8 mouse cellular contexts compared by ENCODE assay signal in genomic region chr3:96105232-96105747, GRCm38 (mm10). TPM values are rescaled to one million over a fixed set of nuclear protein-coding genes. Genes with fewer than 3 reads are reported as not detected.
A peak's percentile ranks its signal among the peaks of the same experiment; 100 is the strongest.
DNase-seq lines count a peak whose midpoint lies in the region; ATAC-seq lines count a peak whose summit lies in the region.

No protein-coding gene starts in this region.

- DNase-seq in kidney, adult 8-10 months: no peak
- DNase-seq in MN1 (ENCODE audit: low spot score): peak; percentile 27
- DNase-seq in layer of hippocampus, adult 11-12 months (ENCODE audit: low spot score): no peak
- no peak for DNase-seq in adrenal gland, postnatal 10 days

- H3K4me3 ChIP-seq in kidney, embryonic 15.5 days (replicated peaks): peak overlapping the region; percentile 92
- peak overlapping the region; percentile 90 for H3K4me3 ChIP-seq in forebrain, embryonic 15.5 days
- peak overlapping the region; percentile 85 for H3K4me3 ChIP-seq in limb, embryonic 13.5 days
- peak overlapping the region; percentile 89 for H3K4me3 ChIP-seq in neural tube, embryonic 15.5 days (replicated peaks)

- WGBS in kidney, embryonic 15.5 days: 7% methylated on average over 10 of the region's 10 CpGs
- 9% methylated on average over 10 of the region's 10 CpGs for WGBS in forebrain, embryonic 15.5 days
- 7% methylated on average over 10 of the region's 10 CpGs for WGBS in limb, embryonic 13.5 days
- WGBS in neural tube, embryonic 15.5 days: 11% methylated on average over 10 of the region's 10 CpGs

- H3K27me3 ChIP-seq in kidney, embryonic 15.5 days: no peaks in the 10 kb centered on the region
- no peaks in the 10 kb centered on the region for H3K27me3 ChIP-seq in forebrain, embryonic 15.5 days
- H3K27me3 ChIP-seq in limb, embryonic 13.5 days: no peaks in the 10 kb centered on the region
- H3K27me3 ChIP-seq in neural tube, embryonic 15.5 days (replicated peaks): no peaks in the 10 kb centered on the region

- peaks cover 29% of the 10 kb centered on the region for H3K4me1 ChIP-seq in kidney, embryonic 15.5 days
- H3K4me1 ChIP-seq in forebrain, embryonic 15.5 days: peaks cover 30% of the 10 kb centered on the region
- peaks cover 35% of the 10 kb centered on the region for H3K4me1 ChIP-seq in limb, embryonic 13.5 days
- peaks cover 34% of the 10 kb centered on the region for H3K4me1 ChIP-seq in neural tube, embryonic 15.5 days

- H3K27ac ChIP-seq in kidney, embryonic 15.5 days: peak overlapping the region; percentile 99
- no peak overlapping the region for H3K27ac ChIP-seq in forebrain, embryonic 15.5 days (replicated peaks)
- H3K27ac ChIP-seq in limb, embryonic 13.5 days: peak overlapping the region; percentile 90; the same call in 1 of the 2 replicates
- no peak overlapping the region for H3K27ac ChIP-seq in neural tube, embryonic 15.5 days (replicated peaks)

- peak overlapping the region; percentile 63 for H3K4me2 ChIP-seq in kidney, embryonic 15.5 days
- peak overlapping the region; percentile 81 for H3K4me2 ChIP-seq in forebrain, embryonic 15.5 days (replicated peaks)
- H3K4me2 ChIP-seq in limb, embryonic 13.5 days (replicated peaks): peak overlapping the region; percentile 79
- H3K4me2 ChIP-seq in neural tube, embryonic 15.5 days: peak overlapping the region; percentile 91

- H3K9ac ChIP-seq in kidney, embryonic 15.5 days: peak overlapping the region; percentile 92
- peak overlapping the region; percentile 86 for H3K9ac ChIP-seq in forebrain, embryonic 15.5 days (replicated peaks)
- peak overlapping the region; percentile 89 for H3K9ac ChIP-seq in limb, embryonic 13.5 days
- peak overlapping the region; percentile 87 for H3K9ac ChIP-seq in neural tube, embryonic 15.5 days (replicated peaks)

- 0 out of 2 replicates have a peak, but pooled peaks have one; percentile 37 for ATAC-seq in kidney, embryonic 15.5 days (replicated peaks; ENCODE audit: low FRiP score)
- no peak; the same call in 1 of the 2 replicates for ATAC-seq in forebrain, embryonic 15.5 days (replicated peaks)
- ATAC-seq in limb, embryonic 13.5 days (ENCODE audit: low FRiP score, low read depth): 0 out of 2 replicates have a peak, but pooled peaks have one; percentile 33
- 0 out of 2 replicates have a peak, but pooled peaks have one; percentile 22 for ATAC-seq in neural tube, embryonic 15.5 days (ENCODE audit: low FRiP score)

- no peaks in the 10 kb centered on the region for H3K9me3 ChIP-seq in kidney, embryonic 15.5 days (replicated peaks)
- H3K9me3 ChIP-seq in forebrain, embryonic 15.5 days: no peaks in the 10 kb centered on the region
- H3K9me3 ChIP-seq in limb, embryonic 13.5 days: no peaks in the 10 kb centered on the region
- H3K9me3 ChIP-seq in neural tube, embryonic 15.5 days (replicated peaks): no peaks in the 10 kb centered on the region

- peaks cover 5% of the 10 kb centered on the region; the same call in 1 of the 2 replicates for H3K36me3 ChIP-seq in kidney, embryonic 15.5 days
- H3K36me3 ChIP-seq in forebrain, embryonic 15.5 days: no peaks in the 10 kb centered on the region
- H3K36me3 ChIP-seq in limb, embryonic 13.5 days: 0 out of 2 replicates have a peak, but pooled peaks cover 5% of the 10 kb centered on the region
- no peaks in the 10 kb centered on the region for H3K36me3 ChIP-seq in neural tube, embryonic 15.5 days

RNA-seq across cellular contexts. Expression of gene Otud7b, which starts 1.0 kb away (rescaled TPM):
- polyA plus RNA-seq in kidney, embryonic 15.5 days (2015; fragmentation: Nextera tagmentation; extraction: Ambion mirVana): 21.0 and 22.0 TPM in 2 replicates
- 8.3 and 9.8 TPM in 2 replicates for polyA plus RNA-seq in forebrain, embryonic 15.5 days (2015; fragmentation: Nextera tagmentation; extraction: Ambion mirVana)
- 28.8 and 30.3 TPM in 2 replicates for polyA plus RNA-seq in limb, embryonic 13.5 days (2015; fragmentation: Nextera tagmentation; extraction: Ambion mirVana)
- polyA plus RNA-seq in neural tube, embryonic 15.5 days (2015; fragmentation: Nextera tagmentation; extraction: Ambion mirVana): 10.5 TPM in 2 replicates
- total RNA-seq in adrenal gland, postnatal 10 days (2021): 10 to 100 TPM; 32.3 to 33.4 TPM

RNA-seq across cellular contexts. Expression of gene Vps45, which starts 47.0 kb away (rescaled TPM):
- polyA plus RNA-seq in kidney, embryonic 15.5 days (2015; fragmentation: Nextera tagmentation; extraction: Ambion mirVana): 39.0 and 39.1 TPM in 2 replicates
- 64.4 and 65.6 TPM in 2 replicates for polyA plus RNA-seq in forebrain, embryonic 15.5 days (2015; fragmentation: Nextera tagmentation; extraction: Ambion mirVana)
- 39.4 and 39.5 TPM in 2 replicates for polyA plus RNA-seq in limb, embryonic 13.5 days (2015; fragmentation: Nextera tagmentation; extraction: Ambion mirVana)
- polyA plus RNA-seq in neural tube, embryonic 15.5 days (2015; fragmentation: Nextera tagmentation; extraction: Ambion mirVana): 53.8 and 67.8 TPM in 2 replicates
- 10 to 100 TPM; 31.7 to 35.0 TPM for total RNA-seq in adrenal gland, postnatal 10 days (2021)

RNA-seq across cellular contexts. Expression of gene Mtmr11, which starts 56.5 kb away (rescaled TPM):
- polyA plus RNA-seq in kidney, embryonic 15.5 days (2015; fragmentation: Nextera tagmentation; extraction: Ambion mirVana): 24.6 and 29.7 TPM in 2 replicates
- 10.0 and 11.2 TPM in 2 replicates for polyA plus RNA-seq in forebrain, embryonic 15.5 days (2015; fragmentation: Nextera tagmentation; extraction: Ambion mirVana)
- 34.9 and 39.6 TPM in 2 replicates for polyA plus RNA-seq in limb, embryonic 13.5 days (2015; fragmentation: Nextera tagmentation; extraction: Ambion mirVana)
- 12.6 and 13.3 TPM in 2 replicates for polyA plus RNA-seq in neural tube, embryonic 15.5 days (2015; fragmentation: Nextera tagmentation; extraction: Ambion mirVana)
- total RNA-seq in adrenal gland, postnatal 10 days (2021): 10 to 100 TPM; 13.0 to 17.1 TPM

Comparison
In these comparisons a context has a peak if more than half of its experiments do, and no peak if none do; other contexts are left out.
1. H3K27ac ChIP-seq: peak in kidney, embryonic 15.5 days (single experiment) and limb, embryonic 13.5 days (single experiment); none in forebrain, embryonic 15.5 days (single experiment) and neural tube, embryonic 15.5 days (single experiment).
2. Peak in every context shown above with its lines, with median percentiles within 50 percentile points of each other: H3K4me2 ChIP-seq, H3K4me3 ChIP-seq and H3K9ac ChIP-seq.